Mouse (Mus musculus): ENCODE measurements around the gene Chchd5.

Gene Chchd5

DNA sequence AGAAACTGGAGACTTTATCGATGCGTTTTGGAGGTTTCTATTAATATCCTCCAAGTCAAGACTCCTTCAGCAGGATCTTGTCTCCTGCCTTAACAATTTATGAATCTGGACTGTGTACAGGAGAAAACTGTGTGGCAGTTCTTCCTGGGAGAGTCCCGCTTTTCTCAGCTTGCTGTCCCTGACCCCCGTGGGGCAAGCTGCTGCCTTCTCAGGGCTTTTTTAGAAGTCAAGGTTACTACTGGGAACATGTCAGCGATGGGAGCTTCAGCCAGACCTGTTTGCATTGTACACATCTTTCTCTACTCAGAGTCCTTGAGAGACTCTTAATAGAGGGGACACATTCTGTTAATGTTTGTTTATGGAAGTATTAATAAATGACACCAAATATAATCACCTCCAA, 20.9 kb downstream of the Chchd5 start:
- intact Hi-C loops (cut with DNase I), result no loop called here

DNA sequence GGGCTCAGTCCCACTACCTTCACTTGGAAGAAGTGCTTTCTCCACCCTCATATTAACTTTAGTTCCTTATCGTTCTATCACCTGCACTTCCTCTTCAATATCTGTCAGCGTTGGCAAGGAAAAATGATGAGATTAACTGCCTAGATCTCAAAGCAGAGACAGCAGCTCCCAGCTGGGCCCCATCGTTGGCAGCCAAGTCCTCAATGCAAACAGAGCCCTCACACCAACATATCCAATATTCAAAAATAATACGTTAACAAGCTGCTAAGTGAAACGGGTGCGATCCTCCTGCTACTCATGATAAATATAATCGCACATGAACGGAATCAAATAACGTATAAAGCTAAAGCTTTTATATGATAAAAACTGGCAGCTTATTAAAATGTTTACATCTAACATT, 21.6 kb downstream of the Chchd5 start:
- intact Hi-C loops (cut with DNase I), result no loop called here

DNA sequence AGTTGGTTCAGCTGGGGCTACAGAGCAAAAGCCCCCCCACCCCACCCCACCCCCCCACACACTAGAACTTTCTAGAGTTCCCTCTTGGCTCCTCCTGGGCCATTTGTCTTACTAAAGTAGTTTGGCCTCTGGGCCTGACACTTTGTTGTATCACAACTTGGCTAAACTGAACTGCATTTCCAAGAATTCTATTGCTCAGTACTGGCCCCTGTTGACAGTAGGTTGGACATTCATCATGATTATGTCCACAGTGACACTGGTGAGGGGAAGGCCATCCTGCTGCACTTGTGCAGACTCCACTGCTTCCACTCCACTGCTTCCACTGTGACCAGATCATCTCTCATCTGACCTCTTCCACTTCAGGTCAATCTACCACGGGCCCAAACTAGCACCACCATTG, 23.3 kb downstream of the Chchd5 start:
- intact Hi-C loops (cut with DNase I), result no loop called here

DNA sequence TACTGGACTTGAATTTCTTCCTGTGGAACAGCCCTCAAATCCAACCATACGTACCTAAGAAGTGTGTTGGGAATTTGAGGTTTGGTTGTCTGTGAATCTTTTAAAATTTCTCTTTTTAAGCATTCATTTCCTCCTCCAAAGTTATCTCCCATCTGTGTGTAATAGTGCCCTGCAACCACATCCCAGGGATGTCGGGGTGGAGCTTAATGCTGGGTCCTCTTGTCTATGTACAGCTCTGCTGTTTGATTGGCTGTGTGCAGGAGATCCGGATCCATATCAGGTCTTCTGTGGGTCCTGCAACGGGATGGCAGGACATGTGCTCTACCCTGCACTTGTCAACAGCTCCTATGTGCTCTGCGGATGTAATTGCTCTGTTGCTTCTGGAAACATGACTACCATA, 35.3 kb downstream of the Chchd5 start:
- intact Hi-C loops (cut with DNase I), result no loop called here

DNA sequence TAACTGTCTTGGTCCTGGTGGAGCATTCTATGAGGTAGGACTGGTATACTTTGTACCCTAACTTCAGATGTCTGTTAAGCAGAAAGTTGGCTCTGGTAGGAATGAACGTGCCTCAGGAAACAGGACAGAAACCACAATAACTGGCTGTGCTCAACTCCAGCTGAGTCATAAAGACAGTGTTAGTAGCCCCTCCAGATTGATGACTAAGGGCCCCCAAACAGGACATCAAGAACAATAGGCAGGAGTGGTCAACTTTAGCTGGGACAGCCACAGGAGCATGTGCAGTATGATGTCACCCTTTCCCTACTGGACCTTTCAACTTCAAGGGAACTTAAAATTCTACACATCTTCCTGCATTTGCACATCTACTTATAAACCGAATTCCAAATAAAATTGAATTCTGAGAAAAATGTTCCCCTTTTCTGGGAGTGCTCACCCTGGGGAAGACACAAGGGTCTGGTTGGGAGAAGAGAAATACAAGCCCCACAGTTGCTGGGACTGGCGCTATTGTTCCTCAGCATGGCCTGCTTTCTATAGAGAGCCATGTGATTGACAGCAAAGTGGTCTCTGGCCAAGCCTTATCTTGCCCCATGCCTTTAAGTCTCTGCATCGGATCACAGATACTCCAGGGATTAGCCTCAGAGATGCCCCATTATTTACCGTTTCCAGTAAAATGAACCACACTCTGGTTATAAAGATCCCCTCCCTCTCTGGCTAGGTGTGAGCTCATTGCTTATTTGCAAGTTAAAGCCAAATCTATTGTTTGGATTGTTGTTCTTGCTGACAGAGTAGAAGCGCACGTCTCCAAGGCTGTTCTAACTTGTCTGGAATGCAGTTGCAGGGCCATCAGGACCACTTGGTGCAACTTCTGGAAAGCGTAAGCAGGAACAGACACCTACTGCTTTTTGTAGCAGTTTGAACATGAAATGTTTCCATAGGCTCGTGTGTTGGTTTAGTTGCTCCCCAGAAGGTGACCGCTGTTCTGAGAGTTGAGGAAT, 37.3 kb downstream of the Chchd5 start:
- intact Hi-C loops (cut with DNase I), result no loop called here

DNA sequence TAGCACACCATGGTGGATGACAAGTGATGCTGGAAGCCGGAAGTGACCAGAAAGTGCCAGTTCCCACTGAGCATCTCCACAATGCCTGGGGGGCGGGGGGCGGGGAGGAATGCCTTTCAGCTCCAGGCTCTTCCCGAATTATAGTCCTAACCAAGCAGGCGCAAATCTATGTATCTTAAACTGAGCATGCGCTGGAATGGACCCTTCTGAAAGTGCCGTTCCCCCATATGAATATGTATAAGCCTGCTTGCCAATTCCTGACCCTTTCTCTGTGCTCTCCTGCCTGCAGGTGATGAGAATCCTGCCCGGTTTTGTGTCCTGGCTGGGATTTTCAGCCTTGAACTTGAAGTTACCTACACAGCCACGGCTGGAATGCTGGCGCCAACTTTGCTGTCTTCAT, 43.9 kb downstream of the Chchd5 start:
- intact Hi-C loops (cut with DNase I), result no loop called here

DNA sequence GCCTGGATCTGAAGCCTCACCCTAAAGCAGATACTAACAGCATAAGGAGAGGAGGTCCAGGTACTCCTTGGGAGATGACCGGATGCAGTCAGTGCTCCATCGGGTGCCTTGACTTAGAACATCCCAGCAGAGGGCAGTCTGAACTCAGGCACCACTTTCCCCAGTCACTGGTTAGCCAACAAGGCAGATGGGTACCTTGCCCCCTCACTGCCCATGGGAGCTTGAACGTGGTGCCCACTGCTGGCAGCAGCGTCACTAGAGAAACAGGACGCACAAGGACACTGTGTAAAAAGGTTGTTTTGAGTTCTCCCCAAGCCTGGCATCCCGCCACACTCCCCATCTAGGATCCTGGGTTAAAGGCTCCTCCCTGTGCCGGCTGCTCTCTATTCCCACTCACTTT, 45.0 kb downstream of the Chchd5 start:
- intact Hi-C loops (cut with DNase I), result loop anchor here (1.0 kb wide), 1 partner anchor 84 kb away; no protein-coding TSS in a partner anchor

DNA sequence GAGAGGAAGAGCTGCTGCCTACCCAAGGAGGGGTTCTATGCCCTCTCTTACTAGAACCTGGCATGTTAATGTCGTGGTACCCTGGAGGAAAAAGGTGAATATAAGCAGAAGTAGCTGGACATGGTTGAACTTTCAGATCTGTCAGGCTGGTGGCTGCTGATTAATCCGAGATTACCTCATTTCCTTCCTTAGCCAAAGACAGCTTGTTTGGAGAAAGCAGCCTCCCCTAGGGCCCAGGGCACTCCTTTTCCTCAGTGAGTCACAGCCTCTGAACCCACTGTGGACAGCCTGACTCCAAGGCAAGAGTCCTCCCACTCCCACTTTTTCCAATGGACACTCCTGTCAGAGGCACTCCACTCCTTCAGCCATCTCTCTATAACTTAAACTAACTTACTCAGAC, 46.1 kb downstream of the Chchd5 start:
- intact Hi-C loops (cut with DNase I), result no loop called here

DNA sequence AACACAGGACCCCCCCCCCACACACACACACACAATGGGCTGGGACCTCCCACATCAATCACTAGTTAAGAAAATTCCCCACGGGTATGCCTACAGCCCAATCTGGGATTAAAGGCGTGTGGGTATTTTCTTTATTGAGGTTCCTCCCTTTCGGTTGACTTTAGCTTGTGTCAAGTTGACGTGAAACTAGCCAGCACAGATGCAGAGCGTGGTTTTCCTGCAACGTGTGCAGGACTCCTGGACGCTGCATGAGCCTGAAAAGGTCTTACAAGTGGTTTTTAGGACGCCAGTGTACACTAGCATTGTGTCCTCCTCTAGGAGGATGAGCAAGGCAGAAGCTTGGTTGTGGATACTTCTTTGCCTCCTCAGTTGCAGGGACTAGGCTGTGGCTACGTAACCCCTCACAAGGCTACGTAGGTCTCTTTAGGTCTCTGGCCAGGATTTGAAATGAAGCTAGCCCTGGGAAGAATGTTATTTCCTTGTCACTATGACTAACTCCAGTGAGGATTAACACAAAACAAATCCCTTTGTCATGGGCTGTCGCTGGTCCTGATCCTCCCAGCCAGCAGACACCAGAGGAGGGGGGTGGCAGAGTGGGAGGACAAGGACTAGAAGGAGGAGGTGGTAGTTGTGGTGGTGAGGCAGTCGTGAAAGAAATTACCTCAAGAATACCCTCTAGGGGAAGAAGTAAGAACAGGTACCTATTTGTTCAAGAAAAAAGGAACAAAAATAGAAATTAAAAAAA, 47.3 kb downstream of the Chchd5 start:
- intact Hi-C loops (cut with DNase I), result no loop called here

DNA sequence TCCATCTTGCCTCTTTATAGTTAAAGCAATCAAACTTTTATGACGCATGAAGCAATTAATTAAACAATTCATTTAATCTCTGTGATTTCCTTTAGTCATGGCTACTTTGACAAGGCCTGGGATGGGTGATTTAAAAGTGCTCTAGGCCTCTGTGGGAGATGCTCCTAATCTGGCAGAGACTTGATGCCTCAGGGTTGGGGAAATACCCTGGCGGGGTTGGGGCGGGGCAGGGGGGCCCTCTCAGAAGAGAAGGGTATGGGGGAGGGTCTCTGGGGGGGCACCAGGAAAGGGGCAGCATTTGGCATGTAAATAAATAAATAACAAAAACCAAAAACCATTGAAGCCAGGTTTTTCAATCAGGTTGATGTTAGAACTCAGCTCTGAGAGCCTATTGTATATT, 48.2 kb downstream of the Chchd5 start:
- intact Hi-C loops (cut with DNase I), result no loop called here

DNA sequence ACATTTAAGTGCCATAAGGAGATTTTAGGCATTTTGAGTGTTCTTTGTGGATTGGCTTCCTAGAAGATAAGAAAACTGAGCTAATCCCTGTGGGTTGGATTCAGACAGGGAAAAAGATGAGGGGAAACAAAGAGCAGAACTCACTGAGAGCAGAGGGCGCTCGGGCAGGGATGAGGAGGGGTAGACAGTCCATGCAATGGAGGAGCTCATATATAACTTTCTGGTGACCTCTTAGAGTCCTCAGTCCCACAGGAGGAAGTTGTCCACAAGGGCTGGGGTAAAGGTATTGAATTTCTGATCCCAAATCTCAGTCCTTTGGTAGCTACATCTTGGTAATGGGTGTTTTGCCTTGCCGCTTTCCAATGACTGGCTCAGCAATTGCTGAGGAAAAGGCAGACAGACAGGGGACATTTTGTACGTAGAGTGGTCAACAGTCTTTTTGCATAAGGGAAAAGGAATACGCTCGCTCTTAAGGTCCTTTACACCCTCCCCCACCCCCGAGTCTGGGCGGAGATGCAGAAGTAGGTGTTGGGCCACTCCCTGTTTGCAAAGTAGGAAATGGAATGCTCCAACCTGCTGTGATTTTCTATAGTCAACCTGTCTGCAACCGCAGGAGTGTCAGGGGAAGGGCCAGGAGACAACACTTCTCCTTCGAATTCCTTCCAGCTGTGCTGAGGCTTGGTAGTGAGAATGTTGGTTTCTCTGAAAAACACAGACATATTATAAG, 48.8 kb downstream of the Chchd5 start:
- intact Hi-C loops (cut with DNase I), result no loop called here

DNA sequence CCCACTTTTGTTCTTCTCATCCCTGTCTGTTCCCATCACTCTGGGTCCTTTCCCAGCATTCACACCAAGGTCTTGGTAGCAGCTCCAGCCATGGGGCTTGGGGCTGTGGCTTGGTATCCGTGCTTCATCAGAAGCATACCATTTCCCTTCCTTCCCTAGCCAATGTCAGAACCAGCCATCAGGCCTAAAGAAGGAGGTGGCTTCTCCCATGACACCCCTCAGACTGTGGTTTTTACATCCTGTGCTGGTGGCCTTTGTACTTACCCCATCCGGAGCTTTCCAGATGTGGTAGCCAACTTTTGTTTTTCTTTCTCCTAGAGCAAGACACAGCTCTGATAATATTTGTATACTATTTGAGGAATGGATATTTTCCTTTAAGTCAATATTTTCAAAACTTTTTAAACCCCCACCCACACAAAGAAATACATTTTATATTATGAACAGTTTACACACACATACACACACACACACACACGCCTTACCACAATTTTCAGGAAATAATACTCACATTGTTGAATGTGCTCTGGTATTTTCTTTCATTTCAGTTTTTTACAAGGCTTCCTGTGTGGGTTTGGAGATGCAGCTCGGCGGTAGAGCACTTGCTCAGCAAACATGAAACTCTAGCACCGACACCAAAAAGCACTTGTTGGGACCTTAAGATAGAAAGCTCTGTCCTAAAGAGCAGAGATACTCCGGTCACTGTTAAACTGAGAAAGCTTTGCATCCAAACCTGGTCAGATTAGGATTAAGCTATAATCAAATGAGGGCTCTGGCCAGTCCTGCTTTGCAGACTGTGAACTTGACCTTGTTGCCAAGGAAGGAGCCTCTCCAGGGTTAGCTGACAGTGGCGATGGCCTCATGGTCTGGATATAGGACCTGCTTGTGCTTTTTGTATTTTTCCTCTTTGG, 50.7 kb downstream of the Chchd5 start:
- intact Hi-C loops (cut with DNase I), result no loop called here

DNA sequence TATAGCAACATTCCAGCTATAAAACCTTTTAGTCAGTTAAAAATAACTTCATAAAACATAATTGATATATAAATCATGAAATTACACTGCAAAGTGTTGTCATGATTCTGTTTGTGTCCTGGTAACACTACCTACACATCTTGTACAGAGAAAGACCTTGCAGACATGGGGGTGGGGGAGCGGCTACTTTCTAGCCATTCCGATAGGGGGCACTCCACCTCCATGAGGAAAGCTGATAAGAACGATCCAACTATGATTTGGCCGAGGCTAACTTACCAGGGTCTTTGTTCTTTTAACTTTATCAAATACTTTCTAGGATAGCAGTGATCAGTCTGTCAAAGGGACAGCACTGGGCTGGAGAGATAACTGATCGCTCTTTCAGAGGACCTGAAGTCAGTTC, 52.0 kb downstream of the Chchd5 start:
- intact Hi-C loops (cut with DNase I), result no loop called here

DNA sequence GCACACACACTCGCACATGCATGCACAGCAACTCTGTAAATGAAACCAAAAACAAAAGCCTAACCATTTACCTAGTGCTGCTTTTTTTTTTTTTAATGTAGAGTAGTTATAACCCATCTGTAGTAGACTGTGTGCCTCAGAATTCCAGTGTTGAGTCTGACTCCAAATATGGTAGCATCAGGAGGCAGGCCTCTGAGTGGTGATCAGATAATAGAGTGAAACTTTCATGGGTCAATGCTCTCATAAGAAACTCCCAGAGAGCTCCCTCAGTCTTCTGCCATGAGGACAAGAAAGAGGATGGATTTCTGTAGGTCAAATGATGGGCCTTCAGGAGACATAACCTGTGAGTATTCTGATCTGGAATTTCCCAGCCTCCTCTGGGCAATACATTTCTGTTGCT, 52.9 kb downstream of the Chchd5 start:
- intact Hi-C loops (cut with DNase I), result no loop called here

DNA sequence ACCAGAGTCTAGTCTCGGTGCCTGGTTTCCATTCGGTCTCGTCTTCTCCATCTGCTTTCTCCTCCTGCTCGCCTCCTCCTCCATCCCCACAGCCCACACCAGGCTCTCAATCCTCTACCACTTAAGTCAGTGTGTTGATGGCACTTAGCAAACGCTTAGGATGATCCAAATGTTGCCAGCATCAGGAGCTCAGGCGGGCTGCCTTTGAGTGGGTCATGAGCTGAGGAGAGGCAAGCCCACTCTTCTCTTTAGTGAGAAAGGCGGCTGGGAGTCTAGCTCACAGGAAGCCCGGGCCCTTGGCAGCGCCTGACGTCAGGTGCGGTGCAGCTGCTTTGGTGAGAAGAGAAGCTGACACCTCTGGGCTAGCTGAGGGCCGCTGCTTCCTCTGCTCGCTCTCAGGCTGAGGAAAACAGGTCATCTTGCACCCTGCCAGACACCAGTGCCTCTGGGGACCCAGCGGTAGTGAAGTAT, 54.1 kb downstream of the Chchd5 start:
- intact Hi-C loops (cut with DNase I), result no loop called here

Measured in adrenal gland (tissue).